Mouse (Mus musculus): ENCODE data around the gene Mtus2. TPM values are rescaled to one million over a fixed set of nuclear protein-coding genes. Genes with fewer than 3 reads are reported as not detected.
"Not testable (repeated sequence)": the region's sequence is repeated elsewhere in the genome, so short reads cannot be mapped to it uniquely, and the experiment has no call there.

The Mtus2 gene
- polyA plus RNA-seq, 1 experiment from 2014 or later = 27.7 TPM

GRCm38 (mm10) chr5:147953181-147953580, 3.9 kb upstream of the Mtus2 start:
- ATAC-seq (replicated peaks; ENCODE audit: low FRiP score, low TSS enrichment, low read depth); H3K36me3 ChIP-seq (ENCODE audit: control insufficient read depth, insufficient read depth, low read length); H3K4me3 ChIP-seq (ENCODE audit: low read depth, low read length); H3K9ac ChIP-seq (ENCODE audit: low read length); H3K4me1 ChIP-seq (replicated peaks; ENCODE audit: control insufficient read depth, insufficient read depth, low read length); H3K4me2 ChIP-seq (ENCODE audit: low read length); H3K27ac ChIP-seq (ENCODE audit: low read depth); DNase-seq (ENCODE audit: low spot score); H3K9me3 ChIP-seq (ENCODE audit: control insufficient read depth, low read length): not testable (repeated sequence)
- 85% methylated on average over 5 of the region's 5 CpGs for WGBS
- peaks cover 13% of the 10 kb centered on the region for H3K27me3 ChIP-seq (replicated peaks; ENCODE audit: control insufficient read depth, insufficient read depth, low read length)

- H3K36me3 ChIP-seq (ENCODE audit: control insufficient read depth, insufficient read depth, low read length) = no peaks in the 10 kb centered on the region
- H3K9me3 ChIP-seq (ENCODE audit: control insufficient read depth, low read length) = no peaks in the 10 kb centered on the region
- peaks cover 22% of the 10 kb centered on the region for H3K27me3 ChIP-seq (replicated peaks; ENCODE audit: control insufficient read depth, insufficient read depth, low read length)
- DNase-seq (ENCODE audit: low spot score) (no peak), ATAC-seq (replicated peaks; ENCODE audit: low FRiP score, low TSS enrichment, low read depth) (no peak)
- H3K27ac ChIP-seq (ENCODE audit: low read depth) = no peak overlapping the region
- peaks cover 5% of the 10 kb centered on the region; the same call in 1 of the 2 replicates for H3K4me1 ChIP-seq (replicated peaks; ENCODE audit: control insufficient read depth, insufficient read depth, low read length)
- no peak overlapping the region for H3K4me2 ChIP-seq (ENCODE audit: low read length)
- WGBS = 19% methylated on average over 5 of the region's 5 CpGs
- no peak overlapping the region for H3K9ac ChIP-seq (ENCODE audit: low read length)
- no peak overlapping the region for H3K4me3 ChIP-seq (ENCODE audit: low read depth, low read length)
Measured at GRCm38 (mm10) chr5:147955671-147956070, 1.4 kb upstream of the Mtus2 start.

DNA sequence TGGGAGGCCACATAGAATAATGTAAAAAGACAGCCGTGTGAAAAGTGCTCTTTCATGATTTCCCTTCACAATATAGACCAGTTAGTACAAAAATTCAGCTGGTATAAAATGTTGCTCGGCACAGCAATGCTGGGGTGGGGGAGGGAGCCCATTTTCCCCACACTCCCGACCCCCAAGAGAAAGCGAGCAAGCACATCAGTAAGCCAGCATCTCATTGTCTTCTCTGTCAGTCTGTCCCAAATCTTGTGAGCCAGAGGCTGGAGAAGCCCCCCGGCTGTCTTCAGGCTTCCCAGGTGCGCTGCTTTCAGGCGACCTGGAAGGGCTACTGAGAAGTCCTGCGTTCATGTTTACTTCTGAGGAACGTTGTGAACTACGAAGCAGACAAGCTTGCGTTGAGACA, 699 bp upstream of the Mtus2 start:
- ATAC-seq (replicated peaks; ENCODE audit: low FRiP score, low TSS enrichment, low read depth) = no peak
- peak overlapping the region; percentile 95 for H3K4me2 ChIP-seq (ENCODE audit: low read length)
- WGBS = 2% methylated on average over 11 of the region's 11 CpGs

DNA sequence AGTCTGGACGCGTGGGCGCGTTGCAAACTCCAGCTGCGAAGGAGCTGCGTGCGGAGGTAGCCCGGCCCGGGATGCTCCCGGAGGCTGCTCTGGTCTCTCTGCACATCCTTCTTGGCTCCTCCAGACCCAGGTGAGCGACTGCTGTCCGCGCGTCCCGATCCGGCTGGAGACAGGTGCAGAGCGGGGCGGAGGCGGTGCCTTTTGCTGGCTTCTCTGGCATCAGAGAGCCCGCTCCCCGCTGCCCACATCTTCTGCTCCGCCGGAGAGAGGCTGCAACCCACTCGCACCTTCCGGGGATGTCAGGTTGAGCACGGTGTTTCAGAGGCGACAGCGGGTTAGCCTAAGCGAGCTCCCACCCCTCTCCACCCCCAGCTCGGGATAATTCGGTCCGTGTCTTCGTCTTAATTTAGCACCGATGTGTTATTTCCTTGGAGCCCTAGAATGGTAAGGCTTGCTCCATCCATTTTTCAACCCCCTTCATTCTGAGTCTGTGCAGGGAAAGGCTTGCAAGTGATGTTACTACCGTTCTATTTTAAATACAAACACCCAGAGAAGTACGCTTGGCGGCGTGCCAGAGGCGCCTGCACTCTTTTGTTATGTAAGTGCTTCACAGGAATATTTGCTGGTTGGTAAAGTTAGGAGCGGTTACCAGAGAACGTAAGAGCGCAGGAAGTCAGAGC, 612 bp downstream of the Mtus2 start:
- H3K9ac ChIP-seq (ENCODE audit: low read length) = peak overlapping the region; percentile 12; the same call in 1 of the 2 replicates
- DNase-seq (ENCODE audit: low spot score) = peak; percentile 76

More for the DNA sequence above, 699 bp upstream of the Mtus2 start:
- H3K27ac ChIP-seq (ENCODE audit: low read depth) = no peak overlapping the region
- H3K9ac ChIP-seq (ENCODE audit: low read length) = no peak overlapping the region
- H3K27me3 ChIP-seq (replicated peaks; ENCODE audit: control insufficient read depth, insufficient read depth, low read length) = peaks cover 22% of the 10 kb centered on the region
- no peak for DNase-seq (ENCODE audit: low spot score)
- no peak overlapping the region; the same call in 1 of the 2 replicates for H3K4me3 ChIP-seq (ENCODE audit: low read depth, low read length)
- no peaks in the 10 kb centered on the region for H3K9me3 ChIP-seq (ENCODE audit: control insufficient read depth, low read length)
- no peaks in the 10 kb centered on the region for H3K36me3 ChIP-seq (ENCODE audit: control insufficient read depth, insufficient read depth, low read length)
- H3K4me1 ChIP-seq (replicated peaks; ENCODE audit: control insufficient read depth, insufficient read depth, low read length) = peaks cover 5% of the 10 kb centered on the region; the same call in 1 of the 2 replicates

GRCm38 (mm10) chr5:147958552-147958951, 1.4 kb downstream of the Mtus2 start:
- H3K4me2 ChIP-seq (ENCODE audit: low read length) = peak overlapping the region; percentile 95; the same call in 1 of the 2 replicates
- WGBS = 39% methylated on average over 13 of the region's 13 CpGs
- peaks cover 22% of the 10 kb centered on the region for H3K27me3 ChIP-seq (replicated peaks; ENCODE audit: control insufficient read depth, insufficient read depth, low read length)
- H3K4me1 ChIP-seq (replicated peaks; ENCODE audit: control insufficient read depth, insufficient read depth, low read length) = peaks cover 5% of the 10 kb centered on the region; the same call in 1 of the 2 replicates
- H3K36me3 ChIP-seq (ENCODE audit: control insufficient read depth, insufficient read depth, low read length) = no peaks in the 10 kb centered on the region
- no peak for DNase-seq (ENCODE audit: low spot score)
- no peak overlapping the region for H3K27ac ChIP-seq (ENCODE audit: low read depth)
- H3K4me3 ChIP-seq (ENCODE audit: low read depth, low read length) = peak overlapping the region; percentile 46; the same call in 1 of the 2 replicates
- no peaks in the 10 kb centered on the region for H3K9me3 ChIP-seq (ENCODE audit: control insufficient read depth, low read length)
- no peak overlapping the region for H3K9ac ChIP-seq (ENCODE audit: low read length)
- no peak for ATAC-seq (replicated peaks; ENCODE audit: low FRiP score, low TSS enrichment, low read depth)

More for the DNA sequence above, 612 bp downstream of the Mtus2 start:
- Histone ChIP-seq H3K27ac (ENCODE audit: low read depth) (no peak overlapping the region; the same call in 1 of the 2 replicates), H3K4me3 (ENCODE audit: low read depth, low read length) (peak overlapping the region; percentile 46), H3K36me3 (ENCODE audit: control insufficient read depth, insufficient read depth, low read length) (no peaks in the 10 kb centered on the region), H3K4me1 (replicated peaks; ENCODE audit: control insufficient read depth, insufficient read depth, low read length) (peaks cover 5% of the 10 kb centered on the region; the same call in 1 of the 2 replicates), H3K27me3 (replicated peaks; ENCODE audit: control insufficient read depth, insufficient read depth, low read length) (peaks cover 22% of the 10 kb centered on the region), H3K4me2 (ENCODE audit: low read length) (peak overlapping the region; percentile 95), H3K9me3 (ENCODE audit: control insufficient read depth, low read length) (no peaks in the 10 kb centered on the region)
- WGBS = under 1% methylated on average over 42 of the region's 42 CpGs
- ATAC-seq (replicated peaks; ENCODE audit: low FRiP score, low TSS enrichment, low read depth) = peak; percentile 51

- 35% methylated on average over 5 of the region's 5 CpGs for WGBS
- no peak for DNase-seq (ENCODE audit: low spot score)
Measured at GRCm38 (mm10) chr5:147959088-147959487, 2.0 kb downstream of the Mtus2 start.

DNA sequence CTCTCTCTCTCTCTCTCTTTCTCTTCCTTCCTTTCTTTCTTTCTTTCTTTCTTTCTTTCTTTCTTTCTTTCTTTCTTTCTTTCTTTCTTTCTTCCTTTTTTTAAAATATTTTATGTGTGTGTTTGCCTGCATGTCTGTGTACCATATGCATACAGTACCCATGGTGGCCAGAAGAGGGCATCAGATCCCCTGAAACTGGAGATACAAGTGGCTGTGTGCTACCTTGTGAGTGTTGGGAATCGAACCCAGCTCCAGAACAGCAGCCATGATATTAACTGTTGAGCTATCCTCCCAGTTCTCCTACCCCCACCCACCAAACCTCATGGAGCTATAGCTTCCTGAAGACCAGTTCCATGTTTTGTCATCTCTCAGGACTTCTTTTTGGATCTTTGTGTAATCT, 3.7 kb downstream of the Mtus2 start:
- no peak overlapping the region for H3K4me3 ChIP-seq (ENCODE audit: low read depth, low read length)
- H3K36me3 ChIP-seq (ENCODE audit: control insufficient read depth, insufficient read depth, low read length) = no peaks in the 10 kb centered on the region
- no peak for DNase-seq (ENCODE audit: low spot score)
- ATAC-seq (replicated peaks; ENCODE audit: low FRiP score, low TSS enrichment, low read depth) = no peak
- H3K27me3 ChIP-seq (replicated peaks; ENCODE audit: control insufficient read depth, insufficient read depth, low read length) = peaks cover 20% of the 10 kb centered on the region
- no peak overlapping the region for H3K27ac ChIP-seq (ENCODE audit: low read depth)
- peaks cover 5% of the 10 kb centered on the region; the same call in 1 of the 2 replicates for H3K4me1 ChIP-seq (replicated peaks; ENCODE audit: control insufficient read depth, insufficient read depth, low read length)
- WGBS = 76% methylated on average over 1 of the region's 1 CpGs
- H3K9ac ChIP-seq (ENCODE audit: low read length) = no peak overlapping the region
- H3K4me2 ChIP-seq (ENCODE audit: low read length) = no peak overlapping the region
- no peaks in the 10 kb centered on the region for H3K9me3 ChIP-seq (ENCODE audit: control insufficient read depth, low read length)

More at GRCm38 (mm10) chr5:147959088-147959487, 2.0 kb downstream of the Mtus2 start:
- Histone ChIP-seq H3K27me3 (replicated peaks; ENCODE audit: control insufficient read depth, insufficient read depth, low read length) (peaks cover 22% of the 10 kb centered on the region), H3K36me3 (ENCODE audit: control insufficient read depth, insufficient read depth, low read length) (no peaks in the 10 kb centered on the region), H3K9me3 (ENCODE audit: control insufficient read depth, low read length) (no peaks in the 10 kb centered on the region), H3K4me1 (replicated peaks; ENCODE audit: control insufficient read depth, insufficient read depth, low read length) (peaks cover 5% of the 10 kb centered on the region; the same call in 1 of the 2 replicates), H3K4me3 (ENCODE audit: low read depth, low read length) (no peak overlapping the region), H3K9ac (ENCODE audit: low read length) (no peak overlapping the region), H3K27ac (ENCODE audit: low read depth) (no peak overlapping the region), H3K4me2 (ENCODE audit: low read length) (no peak overlapping the region)
- ATAC-seq (replicated peaks; ENCODE audit: low FRiP score, low TSS enrichment, low read depth) = no peak

- Histone ChIP-seq H3K27ac (ENCODE audit: low read depth) (no peak overlapping the region), H3K4me2 (ENCODE audit: low read length) (peak overlapping the region; percentile 25), H3K36me3 (ENCODE audit: control insufficient read depth, insufficient read depth, low read length) (no peaks in the 10 kb centered on the region), H3K9ac (ENCODE audit: low read length) (no peak overlapping the region), H3K4me3 (ENCODE audit: low read depth, low read length) (no peak overlapping the region), H3K9me3 (ENCODE audit: control insufficient read depth, low read length) (no peaks in the 10 kb centered on the region), H3K4me1 (replicated peaks; ENCODE audit: control insufficient read depth, insufficient read depth, low read length) (no peaks in the 10 kb centered on the region), H3K27me3 (replicated peaks; ENCODE audit: control insufficient read depth, insufficient read depth, low read length) (0 out of 2 replicates have a peak, but pooled peaks cover 1% of the 10 kb centered on the region)
- DNase-seq (ENCODE audit: low spot score) (no peak), ATAC-seq (replicated peaks; ENCODE audit: low FRiP score, low TSS enrichment, low read depth) (peak; percentile 40; the same call in 1 of the 2 replicates)
- WGBS = 58% methylated on average over 13 of the region's 13 CpGs
Measured at GRCm38 (mm10) chr5:147963820-147964580, 6.9 kb downstream of the Mtus2 start.

Measured in intestine, embryonic 14.5 days (tissue).